Mouse (Mus musculus) E14TG2a.4 (cell line): ENCODE measurements around the gene Rhot2.

Experiments used
- CTCF ChIP-seq: conservative IDR thresholded peaks from 2 replicates; pipeline ENCODE4 v1.5.1; 2014; ENCODE audit warnings: low read length
- NANOG ChIP-seq: IDR thresholded peaks from 2 replicates; pipeline ENCODE4 v1.6.1; 2014; ENCODE audit warnings: borderline replicate concordance, low read length, mixed read lengths
- POU5F1 ChIP-seq: IDR thresholded peaks from 2 replicates; pipeline ENCODE4 v1.6.1; 2014; ENCODE audit warnings: low read length, borderline replicate concordance

DNA sequence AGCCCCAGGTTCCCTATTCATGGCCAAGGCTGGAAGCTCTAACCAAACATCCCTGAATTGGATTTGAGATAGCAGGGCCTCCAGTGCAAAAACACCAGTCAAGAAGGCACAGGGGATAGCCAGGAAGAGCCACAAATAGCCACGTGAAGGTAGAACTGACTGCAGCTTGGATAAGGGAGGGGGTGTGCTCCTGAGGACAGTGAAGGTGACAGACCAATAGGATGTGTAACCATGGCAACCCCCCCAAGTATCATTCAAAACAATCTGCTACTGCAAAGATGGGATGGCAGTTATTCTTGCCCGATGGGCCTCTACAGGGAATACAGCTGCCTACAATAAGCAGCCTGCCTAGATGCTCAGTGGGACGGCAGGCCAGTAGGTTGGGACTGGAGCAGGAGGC, 7.1 kb downstream of the Rhot2 start:
- TF ChIP-seq CTCF (no peak), POU5F1 (no peak), NANOG (no peak)
